ENCODE assay signal across 22 mouse cellular contexts in the genomic region with DNA sequence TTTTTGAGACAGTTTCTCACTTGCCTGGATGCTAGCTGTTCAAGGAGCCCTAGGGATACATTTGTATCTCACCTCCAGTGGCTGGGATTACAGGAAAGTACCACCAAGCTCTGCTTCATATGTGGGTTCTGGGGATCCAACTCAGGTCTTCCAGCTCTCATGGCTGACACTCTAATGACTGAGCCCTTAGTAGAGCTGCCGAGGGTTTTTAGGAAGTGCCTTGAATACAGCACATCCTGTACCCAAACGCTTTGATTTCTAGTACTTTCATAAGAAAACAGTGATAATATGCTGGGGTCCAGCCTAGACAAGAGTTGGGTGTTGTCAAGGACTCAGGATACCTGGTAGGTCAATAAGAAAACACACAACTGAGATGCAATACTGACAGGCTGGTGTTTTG. TPM values are rescaled to one million over a fixed set of nuclear protein-coding genes. Genes with fewer than 3 reads are reported as not detected.
DNase-seq lines count a peak whose midpoint lies in the region; TF ChIP-seq lines count a peak whose summit lies in the region.
"Had no signal": no experiment of that assay in that cellular context is flagged by ENCODE, and none has a peak within 500 bp of the region (broad histone marks: within the 10 kb centered on the region; RNA-seq: fewer than 3 reads in every experiment).

No protein-coding gene starts in this region.

- TF ChIP-seq CTCF in bone marrow macrophage, adult 2 months (IDR thresholded peaks at IDR 0.05; ENCODE audit: low read depth, low read length) = no peak

- no peak for TF ChIP-seq POLR2A in bone marrow macrophage, adult 2 months (IDR thresholded peaks at IDR 0.05; ENCODE audit: borderline replicate concordance, low read depth, low read length)

- peak; percentile 91 for DNase-seq in heart, adult 11 months
- DNase-seq in heart, postnatal 25 days (ENCODE audit: low spot score) = no peak
- peak; percentile 19 for DNase-seq in A20 (ENCODE audit: low read depth, low spot score)
- DNase-seq in cerebellum, postnatal 25 days = no peak
- no peak for DNase-seq in spleen, postnatal 36 days (ENCODE audit: low spot score in 2 of 2)
- DNase-seq in frontal cortex, adult 2 months (ENCODE audit: extremely low spot score in 1 of 2, low spot score in 1 of 2) = no peak
- DNase-seq: adrenal gland, adult 8-10 months; adrenal gland, postnatal 25 days; cerebellum, adult 11 months; cerebellum, adult 2 months; cerebellum, postnatal 10 days; forebrain, postnatal 0 days; gastrocnemius, postnatal 25 days; heart, postnatal 14 days had no signal

- peak overlapping the region; percentile 85 for H3K27ac ChIP-seq in bone marrow macrophage, adult 2 months (ENCODE audit: insufficient read depth, low read depth, low read length)
- H3K27ac ChIP-seq in macrophage = peak overlapping the region; percentile 54
- H3K27ac ChIP-seq: heart, embryonic 10.5 days; heart, embryonic 13.5 days; hindbrain, embryonic 12.5 days; hindbrain, embryonic 15.5 days had no signal

- 24% methylated on average over 2 of the region's 2 CpGs for WGBS in macrophage (ENCODE audit: missing documents)

- H3K36me3 ChIP-seq in macrophage (ENCODE audit: inconsistent target) = no peaks in the 10 kb centered on the region
- H3K36me3 ChIP-seq: heart, embryonic 10.5 days; heart, embryonic 13.5 days; hindbrain, embryonic 12.5 days; hindbrain, embryonic 15.5 days had no signal

- 0 out of 2 replicates have a peak overlapping the region, but pooled peaks have one; percentile 4 for H3K4me3 ChIP-seq in bone marrow macrophage, adult 2 months (ENCODE audit: insufficient read depth, low read length)
- no peak overlapping the region for H3K4me3 ChIP-seq in macrophage (ENCODE audit: inconsistent target)
- H3K4me3 ChIP-seq: heart, embryonic 10.5 days; heart, embryonic 13.5 days; hindbrain, embryonic 12.5 days; hindbrain, embryonic 15.5 days had no signal

- H3K4me1 ChIP-seq in bone marrow macrophage, adult 2 months (ENCODE audit: control insufficient read depth, insufficient read depth, low read length) = peaks cover 14% of the 10 kb centered on the region
- H3K4me1 ChIP-seq: heart, embryonic 10.5 days; heart, embryonic 13.5 days; hindbrain, embryonic 12.5 days; hindbrain, embryonic 15.5 days had no signal

- intact Hi-C loops in heart, postnatal 25 days (cut with DNase I) = no loop called here

- no peaks in the 10 kb centered on the region for H3K79me2 ChIP-seq in macrophage (ENCODE audit: inconsistent target)

RNA-seq across cellular contexts. Expression of a gene that starts 23.6 kb away (rescaled TPM):
- 10 to 100 TPM; 18.4 to 22.4 TPM for total RNA-seq in heart, postnatal 25 days (2021)
- 0.19 and 0.50 TPM in 2 replicates for polyA plus RNA-seq in bone marrow macrophage, adult 2 months (2012; ENCODE audit: insufficient read depth, insufficient read length, missing spikeins)
- total RNA-seq in macrophage (2018; cell fraction: chromatin; rRNA removed) = 1 to 10 TPM in 8 of 26 experiments, under 1 TPM in 9, not detected in 9; 0.23 to 5.1 (median 0.86) TPM
- under 1 TPM in 22 of 26 experiments, not detected in 4; 0.03 to 0.25 (median 0.08) TPM for total RNA-seq in macrophage (2018; cell fraction: cytosol; rRNA removed)
- total RNA-seq in macrophage (2018; cell fraction: nucleus; rRNA removed) = 1 to 10 TPM in 3 of 26 experiments, under 1 TPM in 13, not detected in 10; 0.06 to 1.6 (median 0.36) TPM
- 0.04 to 0.06 TPM (median 0.04 TPM) in 3 replicates for polyA plus RNA-seq in macrophage (2018)
- 6.7 and 7.4 TPM in 2 replicates for polyA plus RNA-seq in frontal cortex, adult 2 months (2012; rRNA removed)
- polyA plus RNA-seq: activated CD4-positive, CD25-positive, alpha-beta regulatory T cell, adult 4 months; CD4-positive, CD25-positive, alpha-beta regulatory T cell, adult 4 months had no signal

Comparison
In these comparisons a context has a peak if more than half of its experiments do, and no peak if none do; other contexts are left out.
1. DNase-seq: peak in heart, adult 11 months (single experiment) and A20 (single experiment); none in heart, postnatal 25 days (single experiment), cerebellum, postnatal 25 days (0 of 2), spleen, postnatal 36 days (0 of 2) and frontal cortex, adult 2 months (0 of 2).